Mouse (Mus musculus) embryo, embryonic 11.5 days (tissue): ENCODE data around the gene Zfp874a.
"Not testable (repeated sequence)": the region's sequence is repeated elsewhere in the genome, so short reads cannot be mapped to it uniquely, and the experiment has no call there.

Source experiments
- DNase-seq: peaks from one replicate; pipeline ENCODE4 v3.0.0-alpha.2; 2012; ENCODE audit warnings: low read depth, low spot score

The Zfp874a gene

DNA sequence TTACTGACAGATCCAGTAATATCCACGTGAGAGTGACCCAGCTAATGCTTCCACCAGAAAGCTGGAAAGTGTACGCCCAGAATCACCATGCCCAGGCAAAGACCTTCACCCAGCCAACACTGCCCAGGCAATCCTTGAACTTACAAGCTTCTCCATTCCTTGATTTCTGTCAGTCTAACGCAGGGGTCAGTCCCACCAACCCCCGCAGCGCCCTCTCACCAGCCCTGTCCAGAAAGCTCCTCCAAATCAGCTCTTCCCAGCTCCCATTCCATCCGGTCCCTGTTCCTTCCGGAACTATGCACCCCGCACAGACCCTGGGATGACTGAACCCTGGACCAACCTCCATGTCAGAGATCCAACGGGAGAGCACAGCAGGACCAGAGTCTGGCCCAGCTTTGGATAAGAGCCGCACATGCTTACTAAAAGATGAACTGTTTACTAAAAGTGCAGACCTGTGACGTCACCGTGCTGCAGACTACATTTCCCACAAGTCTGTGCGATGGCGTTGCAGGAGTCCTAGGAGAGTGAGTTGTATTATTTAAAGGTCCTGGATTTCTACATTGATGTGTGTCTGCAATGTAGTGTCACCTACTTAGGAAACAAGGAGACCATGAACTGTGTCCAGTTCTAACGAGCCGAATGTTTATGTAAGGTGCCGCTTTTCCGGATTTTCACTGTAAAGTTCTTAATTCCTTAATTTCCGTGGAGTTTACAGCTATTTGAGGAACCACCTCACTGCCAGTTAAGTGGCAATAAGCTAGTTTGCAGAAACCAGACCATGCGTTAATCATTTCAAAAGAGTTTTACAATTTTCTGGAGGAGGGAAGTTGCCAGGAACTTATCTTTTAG, at the start of gene Zfp874a:
Gene Zfp874a (minus strand): TSS at position 453 of the 849 bp plus-strand sequence.
- DNase-seq = peak; percentile 67

DNA sequence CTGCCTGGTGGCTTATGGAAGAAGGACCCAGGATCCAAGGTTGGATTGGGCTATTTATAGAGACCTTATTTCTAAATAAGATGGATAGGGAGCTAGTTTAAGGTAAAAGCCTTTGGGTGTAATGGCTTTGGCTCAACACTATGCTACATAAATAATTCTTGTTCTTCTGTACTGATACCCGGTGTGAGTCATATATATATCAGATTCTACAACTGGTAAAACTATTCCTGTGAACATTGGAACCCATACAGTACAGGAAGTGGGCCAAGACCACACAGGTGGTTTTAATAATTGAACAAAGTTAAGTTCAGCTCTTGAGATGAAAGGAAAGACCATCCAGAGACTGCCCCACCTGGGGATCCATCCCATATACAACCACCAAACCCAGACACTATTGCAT, 49.5 kb upstream of the Zfp874a start:
- DNase-seq = no peak

DNA sequence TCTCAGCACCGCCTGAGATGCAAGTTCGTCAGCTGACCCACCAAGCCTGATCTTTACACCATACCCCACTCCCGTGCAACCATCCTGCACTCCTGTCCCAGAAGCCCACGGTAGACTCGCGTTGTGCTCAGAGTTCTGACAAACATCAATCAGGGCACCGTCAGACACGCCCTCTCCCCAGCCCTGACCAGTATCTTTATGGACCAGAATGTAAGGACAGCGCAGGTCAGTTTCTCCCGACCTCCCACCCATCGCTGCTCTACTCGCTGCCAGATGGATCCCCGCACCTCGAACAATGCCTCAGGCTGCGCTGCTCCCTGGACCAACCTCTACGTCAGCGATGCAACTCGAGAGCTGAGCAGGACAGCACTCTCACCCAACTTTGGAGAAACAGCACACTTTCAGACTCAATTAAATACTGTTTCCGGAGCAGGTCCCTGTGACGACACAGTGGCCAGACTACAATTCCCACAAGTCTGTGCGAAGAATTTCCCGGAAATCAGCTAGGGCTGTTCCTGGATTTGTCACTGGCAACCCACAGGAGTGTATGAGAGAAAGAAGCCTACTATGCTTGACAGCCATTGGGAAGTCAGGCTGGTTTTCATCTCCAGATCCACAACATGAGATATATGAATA, 48.8 kb upstream of the Zfp874a start, which contains the start of gene Zfp58:
Gene Zfp58 (minus strand): TSS at position 472 of the 636 bp plus-strand sequence.
- peak; percentile 69 for DNase-seq

DNA sequence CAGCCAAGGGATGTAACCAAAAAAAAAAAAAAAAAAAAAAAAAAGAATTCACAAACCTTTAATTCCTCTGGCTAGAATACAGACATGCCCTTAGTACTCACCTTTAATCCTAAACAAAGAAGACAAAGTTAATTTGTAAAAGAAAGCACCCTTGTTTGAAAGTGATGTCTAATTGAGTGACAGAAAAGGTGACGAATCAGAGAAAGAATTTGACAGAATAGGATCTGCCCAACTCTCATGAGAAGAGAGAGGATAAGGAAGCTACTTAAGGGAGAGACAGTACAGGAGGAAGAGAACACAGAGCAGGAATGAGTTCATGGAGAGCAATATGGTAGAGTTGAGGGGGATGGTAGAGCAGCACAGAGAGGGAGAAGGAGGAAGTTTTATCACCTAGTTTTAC, 44.2 kb upstream of the Zfp874a start:
- DNase-seq = no peak

DNA sequence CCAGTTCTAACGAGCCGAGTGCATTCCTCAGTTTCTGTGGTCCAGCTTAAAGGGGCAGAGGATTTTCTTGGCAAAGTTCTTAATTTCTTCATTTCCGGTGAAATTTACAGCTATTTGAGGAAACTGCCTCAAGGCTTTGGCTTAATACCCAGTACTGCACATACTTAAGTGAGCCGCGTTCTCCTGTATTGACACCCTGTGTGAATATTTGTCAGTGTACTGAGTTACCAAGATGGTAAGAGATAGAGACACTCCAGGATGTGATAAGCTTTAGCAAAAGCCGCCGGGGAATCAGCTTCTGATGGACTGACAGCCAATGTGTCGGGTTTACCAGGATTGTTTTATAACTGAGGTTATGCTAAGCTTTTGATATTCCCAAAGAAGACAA, 33.0 kb upstream of the Zfp874a start:
- no peak for DNase-seq

DNA sequence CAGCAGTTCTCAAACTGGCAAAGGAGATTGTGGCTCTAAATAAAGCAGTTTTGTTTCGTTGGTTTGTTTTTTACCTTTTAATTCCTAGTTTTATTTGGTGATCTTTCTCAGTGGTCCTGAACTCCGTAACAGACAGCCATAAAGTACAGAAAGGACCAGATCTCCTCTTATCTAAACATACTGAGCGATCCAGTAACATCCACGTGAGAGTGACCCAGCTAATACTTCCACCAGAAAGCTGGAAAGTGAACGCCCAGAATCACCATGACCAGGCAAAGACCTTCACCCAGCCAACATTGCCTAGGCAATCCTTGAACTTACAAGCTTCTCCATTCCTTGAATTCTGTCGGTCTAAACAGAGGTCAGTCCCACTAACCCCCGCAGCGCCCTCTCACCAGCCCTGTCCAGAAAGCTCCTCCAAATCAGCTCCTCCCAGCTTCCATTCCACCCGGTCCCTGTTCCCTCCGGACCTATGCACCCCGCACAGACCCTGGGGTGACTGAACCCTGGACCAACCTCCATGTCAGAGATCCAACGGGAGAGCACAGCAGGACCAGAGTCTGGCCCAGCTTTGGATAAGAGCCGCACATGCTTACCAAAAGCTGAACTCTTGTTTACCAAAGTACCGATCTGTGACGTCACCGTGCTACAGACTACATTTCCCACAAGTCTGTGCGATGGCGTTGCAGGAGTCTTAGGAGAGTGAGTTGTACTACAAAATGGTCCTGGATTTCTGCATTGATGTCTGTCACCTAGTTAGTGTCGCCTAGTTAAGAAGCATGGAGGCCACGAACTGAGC, 32.4 kb upstream of the Zfp874a start, which contains the start of gene Zfp874b:
Gene Zfp874b (minus strand): TSS at position 634 of the 799 bp plus-strand sequence.
- peak; percentile 74 for DNase-seq

DNA sequence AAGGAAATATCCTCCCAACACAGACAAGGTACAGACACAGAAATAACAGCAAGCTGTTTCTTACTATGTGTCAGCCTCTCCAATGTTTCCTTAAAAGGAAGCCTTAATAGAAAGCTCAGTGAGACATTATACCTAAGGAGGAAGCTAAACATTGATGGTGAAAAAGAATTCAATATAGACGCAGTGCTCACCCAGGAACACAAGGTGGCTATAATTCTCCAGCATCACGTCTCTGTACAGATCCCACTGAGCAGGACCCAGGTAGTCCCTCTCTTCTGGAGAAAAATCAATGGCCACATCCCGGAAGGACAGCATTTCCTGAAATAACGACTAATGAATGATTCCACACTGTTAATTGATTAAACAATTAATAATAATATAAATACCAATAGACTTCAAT, 30.1 kb upstream of the Zfp874a start:
- DNase-seq = no peak

DNA sequence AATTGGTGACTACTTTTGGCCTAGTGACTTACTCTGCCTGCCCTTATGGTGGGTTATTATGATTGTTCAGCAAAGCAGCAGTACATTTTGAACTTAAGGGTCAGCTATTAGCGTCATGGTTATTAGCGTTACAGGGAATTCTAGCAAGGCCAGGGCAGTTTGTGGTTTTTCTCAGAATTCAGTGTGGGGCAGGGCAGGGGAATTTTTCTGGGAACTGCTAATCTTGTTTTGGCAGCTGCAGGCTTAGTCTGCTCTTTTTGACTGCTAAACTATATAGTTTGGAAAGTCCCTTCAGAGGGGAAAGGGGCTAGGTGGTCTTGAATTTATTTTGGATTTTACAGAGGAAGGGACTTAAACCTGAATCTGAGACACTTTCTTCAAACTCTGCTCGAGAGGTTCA, 17.9 kb upstream of the Zfp874a start:
- DNase-seq = no peak

DNA sequence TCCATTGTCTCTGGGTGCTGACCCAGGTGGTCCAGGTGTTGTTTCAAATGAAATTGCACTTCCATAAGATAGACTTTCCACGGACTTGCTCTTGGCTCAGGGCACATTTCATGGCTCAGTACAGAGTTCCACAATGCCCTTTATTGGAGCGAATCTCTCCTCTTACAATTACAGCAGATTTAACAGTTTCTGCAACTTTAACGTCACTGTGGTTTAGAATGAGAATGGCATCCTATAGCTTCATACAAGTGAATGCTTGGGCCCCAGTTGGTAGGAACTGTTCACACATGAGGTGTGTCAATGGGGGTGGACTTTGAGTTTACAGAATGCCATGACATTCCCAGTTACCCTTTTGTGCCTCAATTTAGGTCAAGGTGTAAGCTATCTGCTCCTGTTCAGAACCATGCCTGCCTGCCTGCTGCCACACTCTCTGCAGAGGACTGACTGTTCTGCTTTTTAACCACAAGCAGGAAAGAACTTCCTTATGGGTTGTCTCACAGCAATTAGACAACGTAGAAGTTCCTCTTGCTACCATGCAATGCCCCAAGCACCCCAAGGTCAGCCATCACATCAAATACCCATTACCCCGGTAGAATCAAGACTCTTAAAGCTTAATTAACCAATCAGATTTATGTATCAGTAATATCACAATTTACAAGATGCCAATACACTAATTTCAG, 12.2 kb upstream of the Zfp874a start:
- not testable (repeated sequence) for DNase-seq

DNA sequence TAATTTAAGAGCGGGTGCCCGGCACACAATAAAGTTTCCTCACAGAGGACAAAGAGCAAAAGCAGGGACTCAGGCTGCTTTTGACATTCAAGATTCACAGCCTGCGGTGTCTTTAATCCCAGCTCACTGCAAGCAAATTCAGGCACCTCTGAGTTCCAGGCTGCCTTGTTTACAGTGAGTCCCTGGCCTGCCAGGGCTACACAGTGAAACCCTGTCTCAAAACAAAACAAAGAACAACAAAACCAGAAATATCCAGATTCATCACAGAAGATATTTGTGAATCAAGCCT, 541 bp upstream of the Zfp874a start:
- DNase-seq = no peak

DNA sequence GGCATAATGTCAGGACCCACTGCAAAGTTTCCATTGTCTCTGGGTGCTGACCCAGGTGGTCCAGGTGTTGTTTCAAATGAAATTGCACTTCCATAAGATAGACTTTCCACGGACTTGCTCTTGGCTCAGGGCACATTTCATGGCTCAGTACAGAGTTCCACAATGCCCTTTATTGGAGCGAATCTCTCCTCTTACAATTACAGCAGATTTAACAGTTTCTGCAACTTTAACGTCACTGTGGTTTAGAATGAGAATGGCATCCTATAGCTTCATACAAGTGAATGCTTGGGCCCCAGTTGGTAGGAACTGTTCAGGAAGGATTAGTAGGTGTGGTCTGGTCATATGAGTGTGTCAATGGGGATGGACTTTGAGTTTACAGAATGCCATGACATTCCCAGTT, 14.3 kb downstream of the Zfp874a start:
- DNase-seq = not testable (repeated sequence)

DNA sequence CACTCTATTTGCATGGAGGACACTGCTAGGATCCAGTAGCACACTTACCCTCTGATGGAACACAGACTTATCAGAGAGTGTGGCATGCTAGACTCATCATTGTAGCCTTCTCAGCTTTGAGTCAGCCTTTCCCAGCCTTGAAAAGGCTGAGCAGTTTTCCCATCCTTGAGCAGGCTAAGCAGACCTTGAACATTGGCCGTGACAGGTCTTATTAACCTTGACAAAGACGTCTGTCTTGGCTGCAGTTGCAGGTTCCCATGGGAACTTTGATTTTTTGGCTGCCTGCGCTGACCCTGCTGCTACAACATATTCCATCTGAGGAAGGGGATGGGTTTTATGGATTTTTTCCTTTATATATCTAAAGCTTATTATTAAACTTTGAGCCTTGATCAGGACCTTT, 23.3 kb downstream of the Zfp874a start:
- no peak for DNase-seq

DNA sequence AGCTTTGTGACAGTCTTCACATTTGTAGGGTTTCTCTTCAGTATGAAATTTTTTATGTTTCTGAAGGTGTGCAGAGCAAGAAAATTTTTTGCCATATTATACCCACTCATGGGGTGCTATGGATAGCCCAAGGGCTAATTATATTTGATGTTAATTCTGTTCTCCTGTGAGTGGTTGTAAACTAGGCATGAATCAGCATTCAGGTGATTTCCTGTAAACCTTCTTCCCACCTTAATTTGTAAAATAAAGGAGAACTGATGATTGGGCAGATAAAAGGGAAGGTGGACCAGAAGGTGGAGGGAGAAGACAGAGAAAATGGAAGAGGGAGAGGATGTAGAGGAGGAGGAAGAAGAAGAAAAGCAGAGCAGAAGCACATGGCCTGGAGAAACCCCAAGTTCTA, 25.7 kb downstream of the Zfp874a start:
- not testable (repeated sequence) for DNase-seq

DNA sequence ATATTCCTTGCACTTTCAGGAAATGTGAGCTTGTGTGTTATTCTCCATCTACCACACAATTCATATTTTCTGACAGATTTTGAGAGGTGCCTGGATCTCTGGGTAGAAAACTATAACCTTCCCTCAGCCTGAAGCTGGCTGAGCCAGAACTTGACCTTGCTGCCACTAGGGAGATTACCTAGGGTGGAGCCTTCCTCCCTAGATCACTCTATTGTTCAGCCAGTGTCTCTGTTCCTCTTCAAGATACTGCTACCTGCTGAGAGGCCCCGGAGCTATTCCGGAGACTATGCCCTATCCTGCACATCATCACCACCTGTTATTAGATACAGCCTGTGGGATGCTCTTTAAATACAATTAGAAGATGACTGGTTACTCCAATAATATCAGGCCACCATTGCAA, 28.9 kb downstream of the Zfp874a start:
- not testable (repeated sequence) for DNase-seq

DNA sequence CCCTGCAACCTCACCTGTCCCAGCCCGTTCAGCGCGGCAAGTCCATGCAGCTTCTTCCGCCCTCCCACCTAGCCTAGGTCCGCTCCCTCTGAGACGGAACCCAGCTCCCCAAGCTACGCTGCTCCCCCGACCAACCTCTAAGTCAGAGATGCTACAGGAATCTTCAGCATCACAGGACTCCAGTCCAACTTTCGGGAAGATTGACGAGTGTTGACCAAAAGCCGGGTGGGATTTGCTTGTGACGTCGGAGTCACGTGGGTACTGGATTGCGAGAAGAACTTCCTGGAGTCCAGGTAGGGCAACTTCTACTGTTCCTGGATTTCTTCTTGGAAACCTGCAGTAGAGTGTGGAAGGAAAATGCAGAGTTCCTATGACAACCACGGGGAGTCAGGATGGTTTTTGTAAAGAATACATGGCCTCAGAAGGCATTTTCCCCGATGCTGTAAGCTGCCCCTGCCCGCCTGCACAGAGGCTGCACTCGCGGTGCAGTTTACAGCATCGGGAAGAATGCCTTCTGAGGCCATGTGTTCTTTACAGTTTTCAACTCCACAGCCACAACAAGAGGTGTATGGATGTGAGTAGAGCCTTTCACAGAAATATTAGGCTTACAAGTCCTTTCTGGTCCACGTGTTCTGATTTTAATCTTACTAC, 30.1 kb downstream of the Zfp874a start, which contains the start of gene Zfp459:
Gene Zfp459 (minus strand): TSS at position 212 of the 651 bp plus-strand sequence.
- DNase-seq = peak; percentile 51

DNA sequence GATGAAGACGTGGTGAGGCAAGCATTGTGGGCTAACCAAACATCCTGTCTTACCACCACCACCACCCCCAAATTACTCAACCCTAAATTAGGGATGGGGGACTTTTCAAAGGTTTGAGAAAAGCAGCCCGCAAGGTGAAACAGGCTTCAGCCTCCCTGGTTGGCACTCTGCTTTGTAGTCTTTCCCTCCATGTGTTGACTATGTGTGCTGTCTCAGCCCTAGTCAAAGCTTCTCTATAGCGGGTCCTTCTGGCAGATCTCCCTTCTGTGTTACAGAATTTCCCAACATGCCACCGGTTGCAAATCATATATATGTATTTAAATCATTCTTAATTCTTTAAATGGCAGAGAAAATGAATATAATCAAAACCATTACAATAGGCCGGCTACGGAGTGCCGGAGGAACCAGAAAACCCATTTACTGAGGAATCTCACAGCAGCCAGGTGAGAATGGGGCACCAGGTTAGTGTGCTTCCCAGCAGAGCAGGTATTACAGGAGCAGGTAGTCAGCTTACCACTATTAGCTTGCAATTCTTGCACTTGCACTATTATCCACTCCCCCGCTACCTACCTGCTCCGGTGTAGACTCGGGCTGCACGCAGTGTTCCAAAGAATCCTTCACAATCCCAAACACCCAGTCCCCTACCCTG, 30.7 kb downstream of the Zfp874a start:
- no peak for DNase-seq

DNA sequence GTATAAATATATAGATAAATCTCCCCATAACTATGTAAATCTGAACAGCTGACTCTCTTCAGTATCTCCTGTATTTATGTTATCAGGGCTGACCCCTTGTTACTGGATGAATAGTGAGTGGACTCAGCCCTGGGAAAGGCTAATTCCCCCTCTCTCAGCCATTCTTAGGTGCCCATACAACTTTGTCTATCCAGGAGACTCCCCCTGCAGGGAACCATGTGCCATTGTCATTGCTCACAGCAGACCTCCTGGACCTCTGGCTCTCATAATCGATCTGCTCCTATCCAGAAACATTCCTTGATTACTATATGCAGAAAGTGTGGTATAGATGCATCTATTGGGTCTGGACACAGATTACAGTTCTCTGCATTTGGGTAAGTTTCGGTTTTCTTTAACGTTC, 34.6 kb downstream of the Zfp874a start:
- DNase-seq = no peak

DNA sequence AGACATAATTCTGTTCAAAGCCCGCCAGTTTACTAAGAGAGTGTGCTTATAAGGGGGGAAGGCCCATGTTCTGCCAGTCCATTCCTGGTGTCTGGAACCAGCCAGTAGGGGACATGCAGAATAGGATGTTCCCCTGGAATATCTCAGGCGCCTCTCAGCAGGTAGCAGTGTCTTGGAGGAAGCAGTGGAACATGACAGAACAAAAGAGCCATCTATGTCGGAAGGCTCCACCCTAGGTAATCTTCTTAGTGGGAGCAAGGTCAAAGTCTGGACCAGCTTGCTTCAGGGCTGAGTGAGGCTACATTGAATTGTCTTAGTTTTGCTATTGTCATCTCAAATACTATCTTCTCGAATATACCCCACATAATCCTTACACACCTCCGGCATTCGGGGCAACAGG, 35.7 kb downstream of the Zfp874a start:
- no peak for DNase-seq

DNA sequence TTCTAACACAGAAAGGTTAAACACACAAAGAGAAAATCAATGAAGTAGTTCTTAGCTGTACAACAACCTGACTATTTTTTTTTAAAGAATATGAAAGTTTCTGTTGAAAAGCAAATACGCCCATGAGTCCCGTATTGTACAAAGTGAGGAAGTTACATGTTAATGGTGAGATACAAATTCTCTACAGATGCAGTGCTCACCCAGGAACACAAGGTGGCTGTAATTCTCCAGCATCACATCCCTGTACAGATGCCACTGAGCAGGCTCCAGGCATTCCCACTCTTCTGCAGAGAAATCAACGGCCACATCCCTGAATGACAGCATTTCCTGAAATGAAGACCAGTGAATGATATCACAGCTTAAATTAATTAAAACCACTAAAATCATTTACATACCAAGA, 37.8 kb downstream of the Zfp874a start:
- DNase-seq = not testable (repeated sequence)

DNA sequence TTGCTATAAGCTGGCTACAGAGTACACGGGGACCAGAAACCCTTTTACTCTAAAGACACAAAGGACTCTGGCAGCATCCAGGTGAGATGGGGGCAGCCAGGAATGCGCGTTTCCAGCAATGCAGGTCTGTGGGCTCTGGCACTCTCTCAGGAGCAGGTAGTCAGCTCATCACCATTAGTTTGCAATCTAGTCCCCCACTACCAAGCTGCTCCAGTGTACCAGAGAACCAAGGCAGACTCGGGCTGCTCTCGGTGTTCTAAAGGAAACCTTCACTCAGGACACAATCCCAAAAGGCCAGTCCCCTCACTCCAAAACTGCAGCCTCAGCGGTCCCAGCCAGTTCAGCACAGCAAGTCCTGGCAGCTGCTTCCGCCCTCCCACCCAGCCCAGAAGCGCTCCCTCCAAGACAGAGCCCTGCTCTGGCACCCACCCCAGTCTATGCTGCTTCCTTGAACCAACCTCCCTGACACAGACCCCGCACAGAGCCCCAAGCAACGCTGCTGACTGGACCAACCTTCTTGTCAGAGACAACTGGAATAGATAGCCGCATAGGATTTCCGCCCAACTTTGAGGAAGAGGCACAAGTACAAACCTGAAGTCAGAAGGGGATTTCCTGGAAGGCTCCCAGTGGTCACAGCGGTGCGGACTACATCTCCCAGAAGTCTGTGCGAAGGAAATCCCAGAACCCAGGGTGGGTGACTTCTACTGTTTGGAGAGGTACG, 52.1 kb downstream of the Zfp874a start, which contains the start of gene Zfp429:
Gene Zfp429 (minus strand): TSS at position 637 of the 721 bp plus-strand sequence.
- peak; percentile 30 for DNase-seq
